Mouse (Mus musculus): ENCODE measurements at regions not wholly inside any gene's neighbourhood (a gene's known extent, or its start where the extent isn't known, plus 50 kb on each side); places are given as distances from the start of the nearest gene placed in this dataset.

GRCm38 (mm10) chr16:95896126-95896525 is 94.6 kb downstream of the Psmg1 start:
- H3K4me2 ChIP-seq (ENCODE audit: low read depth), result no peak overlapping the region
- H3K9ac ChIP-seq (ENCODE audit: low read length), result no peak overlapping the region
- no peak overlapping the region for H3K27ac ChIP-seq (ENCODE audit: low read depth, low read length)
- DNase-seq (ENCODE audit: low spot score) (no peak), ATAC-seq (ENCODE audit: insufficient read depth, low FRiP score, low TSS enrichment) (no peak)
- no peak overlapping the region for H3K4me3 ChIP-seq (ENCODE audit: low read depth, low read length)
- no peaks in the 10 kb centered on the region for H3K9me3 ChIP-seq (ENCODE audit: control insufficient read depth, low read length)
- no peaks in the 10 kb centered on the region for H3K36me3 ChIP-seq (ENCODE audit: control insufficient read depth, insufficient read depth, low read length)
- WGBS, result 83% methylated on average over 6 of the region's 6 CpGs
- no peaks in the 10 kb centered on the region for H3K4me1 ChIP-seq (ENCODE audit: control insufficient read depth, insufficient read depth, low read length)
- H3K27me3 ChIP-seq (ENCODE audit: control insufficient read depth, insufficient read depth, low read length), result no peaks in the 10 kb centered on the region

- Histone ChIP-seq H3K9me3 (ENCODE audit: control insufficient read depth, low read length) (no peaks in the 10 kb centered on the region), H3K4me2 (ENCODE audit: low read depth) (no peak overlapping the region), H3K9ac (ENCODE audit: low read length) (no peak overlapping the region), H3K27ac (ENCODE audit: low read depth, low read length) (no peak overlapping the region), H3K36me3 (ENCODE audit: control insufficient read depth, insufficient read depth, low read length) (no peaks in the 10 kb centered on the region), H3K4me3 (ENCODE audit: low read depth, low read length) (no peak overlapping the region), H3K4me1 (ENCODE audit: control insufficient read depth, insufficient read depth, low read length) (no peaks in the 10 kb centered on the region), H3K27me3 (ENCODE audit: control insufficient read depth, insufficient read depth, low read length) (no peaks in the 10 kb centered on the region)
- WGBS, result 75% methylated on average over 6 of the region's 6 CpGs
- DNase-seq (ENCODE audit: low spot score) (no peak), ATAC-seq (ENCODE audit: insufficient read depth, low FRiP score, low TSS enrichment) (no peak)
Observed at GRCm38 (mm10) chr16:95893534-95894290, 97.0 kb downstream of the Psmg1 start.

- H3K36me3 ChIP-seq (ENCODE audit: control insufficient read depth, insufficient read depth, low read length), result no peaks in the 10 kb centered on the region
- H3K9ac ChIP-seq (ENCODE audit: low read length), result no peak overlapping the region
- H3K27me3 ChIP-seq (ENCODE audit: control insufficient read depth, insufficient read depth, low read length), result no peaks in the 10 kb centered on the region
- H3K4me3 ChIP-seq (ENCODE audit: low read depth, low read length), result no peak overlapping the region
- WGBS, result 92% methylated on average over 3 of the region's 3 CpGs
- H3K9me3 ChIP-seq (ENCODE audit: control insufficient read depth, low read length), result no peaks in the 10 kb centered on the region
- H3K4me2 ChIP-seq (ENCODE audit: low read depth), result no peak overlapping the region
- H3K4me1 ChIP-seq (ENCODE audit: control insufficient read depth, insufficient read depth, low read length), result no peaks in the 10 kb centered on the region
- no peak for ATAC-seq (ENCODE audit: insufficient read depth, low FRiP score, low TSS enrichment)
- DNase-seq (ENCODE audit: low spot score), result no peak
- no peak overlapping the region for H3K27ac ChIP-seq (ENCODE audit: low read depth, low read length)
Observed at GRCm38 (mm10) chr16:95892356-95892755, 98.4 kb downstream of the Psmg1 start.

GRCm38 (mm10) chr16:95886131-95886530 is 104.6 kb downstream of the Psmg1 start:
- Histone ChIP-seq H3K9me3 (ENCODE audit: control insufficient read depth, low read length) (no peaks in the 10 kb centered on the region), H3K4me3 (ENCODE audit: low read depth, low read length) (no peak overlapping the region), H3K27me3 (ENCODE audit: control insufficient read depth, insufficient read depth, low read length) (no peaks in the 10 kb centered on the region), H3K4me1 (ENCODE audit: control insufficient read depth, insufficient read depth, low read length) (no peaks in the 10 kb centered on the region), H3K4me2 (ENCODE audit: low read depth) (no peak overlapping the region), H3K27ac (ENCODE audit: low read depth, low read length) (no peak overlapping the region), H3K36me3 (ENCODE audit: control insufficient read depth, insufficient read depth, low read length) (no peaks in the 10 kb centered on the region), H3K9ac (ENCODE audit: low read length) (no peak overlapping the region)
- 73% methylated on average over 1 of the region's 1 CpGs for WGBS
- no peak for DNase-seq (ENCODE audit: low spot score)
- ATAC-seq (ENCODE audit: insufficient read depth, low FRiP score, low TSS enrichment), result no peak

- Histone ChIP-seq H3K27ac (ENCODE audit: low read depth, low read length) (no peak overlapping the region), H3K36me3 (ENCODE audit: control insufficient read depth, insufficient read depth, low read length) (no peaks in the 10 kb centered on the region), H3K4me1 (ENCODE audit: control insufficient read depth, insufficient read depth, low read length) (no peaks in the 10 kb centered on the region), H3K4me3 (ENCODE audit: low read depth, low read length) (no peak overlapping the region), H3K9ac (ENCODE audit: low read length) (no peak overlapping the region), H3K4me2 (ENCODE audit: low read depth) (no peak overlapping the region), H3K9me3 (ENCODE audit: control insufficient read depth, low read length) (no peaks in the 10 kb centered on the region), H3K27me3 (ENCODE audit: control insufficient read depth, insufficient read depth, low read length) (no peaks in the 10 kb centered on the region)
- DNase-seq (ENCODE audit: low spot score) (no peak), ATAC-seq (ENCODE audit: insufficient read depth, low FRiP score, low TSS enrichment) (no peak)
- WGBS, result 93% methylated on average over 4 of the region's 4 CpGs
Observed at GRCm38 (mm10) chr16:95873297-95873696, 117.5 kb downstream of the Psmg1 start.

- Histone ChIP-seq H3K4me1 (ENCODE audit: control insufficient read depth, insufficient read depth, low read length) (no peaks in the 10 kb centered on the region), H3K9me3 (ENCODE audit: control insufficient read depth, low read length) (no peaks in the 10 kb centered on the region), H3K9ac (ENCODE audit: low read length) (no peak overlapping the region), H3K4me2 (ENCODE audit: low read depth) (no peak overlapping the region), H3K27ac (ENCODE audit: low read depth, low read length) (no peak overlapping the region), H3K4me3 (ENCODE audit: low read depth, low read length) (no peak overlapping the region), H3K27me3 (ENCODE audit: control insufficient read depth, insufficient read depth, low read length) (no peaks in the 10 kb centered on the region), H3K36me3 (ENCODE audit: control insufficient read depth, insufficient read depth, low read length) (no peaks in the 10 kb centered on the region)
- DNase-seq (ENCODE audit: low spot score) (no peak), ATAC-seq (ENCODE audit: insufficient read depth, low FRiP score, low TSS enrichment) (no peak)
- WGBS, result 44% methylated on average over 3 of the region's 3 CpGs
Observed at GRCm38 (mm10) chr16:95872436-95872835, 118.3 kb downstream of the Psmg1 start.

- 61% methylated on average over 2 of the region's 2 CpGs for WGBS
- H3K4me1 ChIP-seq (ENCODE audit: control insufficient read depth, insufficient read depth, low read length), result no peaks in the 10 kb centered on the region
- no peak for ATAC-seq (ENCODE audit: insufficient read depth, low FRiP score, low TSS enrichment)
Observed at GRCm38 (mm10) chr16:95870291-95870690, 120.5 kb downstream of the Psmg1 start.

GRCm38 (mm10) chr16:95869501-95869900 is 121.3 kb downstream of the Psmg1 start:
- no peak for ATAC-seq (ENCODE audit: insufficient read depth, low FRiP score, low TSS enrichment)
- no peak for DNase-seq (ENCODE audit: low spot score)
- H3K9me3 ChIP-seq (ENCODE audit: control insufficient read depth, low read length), result no peaks in the 10 kb centered on the region
- no peak overlapping the region for H3K9ac ChIP-seq (ENCODE audit: low read length)
- H3K4me2 ChIP-seq (ENCODE audit: low read depth), result no peak overlapping the region
- H3K4me1 ChIP-seq (ENCODE audit: control insufficient read depth, insufficient read depth, low read length), result no peaks in the 10 kb centered on the region
- H3K27ac ChIP-seq (ENCODE audit: low read depth, low read length), result no peak overlapping the region
- no peaks in the 10 kb centered on the region for H3K36me3 ChIP-seq (ENCODE audit: control insufficient read depth, insufficient read depth, low read length)
- WGBS, result 43% methylated on average over 5 of the region's 5 CpGs
- H3K4me3 ChIP-seq (ENCODE audit: low read depth, low read length), result no peak overlapping the region
- no peaks in the 10 kb centered on the region for H3K27me3 ChIP-seq (ENCODE audit: control insufficient read depth, insufficient read depth, low read length)

More at GRCm38 (mm10) chr16:95870291-95870690, 120.5 kb downstream of the Psmg1 start:
- Histone ChIP-seq H3K27ac (ENCODE audit: low read depth, low read length) (no peak overlapping the region), H3K4me2 (ENCODE audit: low read depth) (no peak overlapping the region), H3K36me3 (ENCODE audit: control insufficient read depth, insufficient read depth, low read length) (no peaks in the 10 kb centered on the region), H3K4me3 (ENCODE audit: low read depth, low read length) (no peak overlapping the region), H3K9me3 (ENCODE audit: control insufficient read depth, low read length) (no peaks in the 10 kb centered on the region), H3K27me3 (ENCODE audit: control insufficient read depth, insufficient read depth, low read length) (no peaks in the 10 kb centered on the region), H3K9ac (ENCODE audit: low read length) (no peak overlapping the region)
- DNase-seq (ENCODE audit: low spot score), result no peak

- no peak for ATAC-seq (ENCODE audit: insufficient read depth, low FRiP score, low TSS enrichment)
- Histone ChIP-seq H3K27ac (ENCODE audit: low read depth, low read length) (no peak overlapping the region), H3K9ac (ENCODE audit: low read length) (no peak overlapping the region), H3K27me3 (ENCODE audit: control insufficient read depth, insufficient read depth, low read length) (no peaks in the 10 kb centered on the region), H3K4me1 (ENCODE audit: control insufficient read depth, insufficient read depth, low read length) (no peaks in the 10 kb centered on the region), H3K9me3 (ENCODE audit: control insufficient read depth, low read length) (no peaks in the 10 kb centered on the region), H3K36me3 (ENCODE audit: control insufficient read depth, insufficient read depth, low read length) (no peaks in the 10 kb centered on the region), H3K4me3 (ENCODE audit: low read depth, low read length) (no peak overlapping the region), H3K4me2 (ENCODE audit: low read depth) (no peak overlapping the region)
- 94% methylated on average over 1 of the region's 1 CpGs for WGBS
- no peak for DNase-seq (ENCODE audit: low spot score)
Observed at GRCm38 (mm10) chr16:95868896-95869295, 121.9 kb downstream of the Psmg1 start.
